Mouse (Mus musculus): ENCODE results near the gene Relb. TPM values are rescaled to one million over a fixed set of nuclear protein-coding genes. Genes with fewer than 3 reads are reported as not detected.
A peak's percentile ranks its signal among the peaks of the same experiment; 100 is the strongest.

Gene Relb
- total and polyA plus RNA-seq, 3 experiments = 44.0 to 59.6 (median 58.1) TPM

GRCm38 (mm10) chr7:19561765-19562642 is 67.2 kb downstream of the Relb start:
- Histone ChIP-seq H3K9me3 (replicated peaks; ENCODE audit: low read length) (peaks cover 13% of the 10 kb centered on the region), H3K27me3 (replicated peaks) (no peaks in the 10 kb centered on the region), H3K4me1 (ENCODE audit: control insufficient read depth in 1 of 2, insufficient read depth in 2 of 2) (peaks cover 8 to 44% of the 10 kb centered on the region in 2 experiments), H3K79me2 (replicated peaks; ENCODE audit: control insufficient read depth, extremely low read depth, insufficient read depth, poor library complexity, severe bottlenecking) (peaks cover 41% of the 10 kb centered on the region), H3K4me2 (ENCODE audit: insufficient read depth, low read depth, poor library complexity, severe bottlenecking) (peak overlapping the region; percentile 71), H3K9ac (ENCODE audit: insufficient read depth, low read depth) (peak overlapping the region; percentile 93), H3K27ac (ENCODE audit: insufficient read depth, low read depth) (peak overlapping the region; percentile 69), H3K4me3 (replicated peaks in 1 of 3; ENCODE audit: low read depth in 2 of 3, low read length in 2 of 3, poor library complexity in 1 of 3) (peak overlapping the region; percentile 88 to 98 (median 91)), H3K36me3 (replicated peaks in 1 of 2; ENCODE audit: control insufficient read depth in 1 of 2, insufficient read depth in 1 of 2, low read length in 1 of 2) (peaks cover 27 to 66% of the 10 kb centered on the region in 2 experiments)
- TF ChIP-seq IRF4 (IDR thresholded peaks at IDR 0.05; ENCODE audit: low read depth, low read length) (peak; percentile 69), MAZ (IDR thresholded peaks at IDR 0.05; ENCODE audit: low read depth, low read length) (peak; percentile 99), ZNF384 (IDR thresholded peaks at IDR 0.05; ENCODE audit: low read depth, low read length) (0 out of 2 replicates have a peak, but pooled peaks have one; percentile 2), POLR2A (IDR thresholded peaks at IDR 0.05; ENCODE audit: low read depth, low read length) (peak; percentile 68), ETS1 (conservative IDR thresholded peaks at IDR 0.05; ENCODE audit: low read depth, low read length) (0 out of 2 replicates have a peak, but pooled peaks have one; percentile 24), RAD21 (IDR thresholded peaks at IDR 0.05; ENCODE audit: low read depth, low read length) (no peak), NRF1 (IDR thresholded peaks at IDR 0.05; ENCODE audit: low read depth, low read length) (peak; percentile 96), E2F4 (IDR thresholded peaks at IDR 0.05; ENCODE audit: insufficient replicate concordance, low read depth, low read length) (no peak), MAFK (IDR thresholded peaks at IDR 0.05; ENCODE audit: insufficient replicate concordance, low read length) (no peak), TCF12 (IDR thresholded peaks at IDR 0.05; ENCODE audit: low read depth, low read length) (no peak; the same call in 1 of the 2 replicates), RCOR1 (conservative IDR thresholded peaks at IDR 0.05; ENCODE audit: low read depth, low read length) (no peak), NELFE (IDR thresholded peaks at IDR 0.05; ENCODE audit: low read depth, low read length) (peak; percentile 42), MAX (IDR thresholded peaks at IDR 0.05; ENCODE audit: low read length) (peak; percentile 81), GABPA (IDR thresholded peaks at IDR 0.05; ENCODE audit: insufficient replicate concordance, low read depth, low read length) (no peak), ZC3H11A (IDR thresholded peaks at IDR 0.05; ENCODE audit: low read depth, low read length) (peak; percentile 100), JUND (conservative IDR thresholded peaks at IDR 0.05; ENCODE audit: low read depth, low read length) (no peak), KAT2A (IDR thresholded peaks at IDR 0.05; ENCODE audit: insufficient replicate concordance, low read length) (peak; percentile 69; the same call in 1 of the 2 replicates), MYC (IDR thresholded peaks at IDR 0.05; ENCODE audit: low read depth, low read length) (peak; percentile 80; the same call in 1 of the 2 replicates), HCFC1 (IDR thresholded peaks at IDR 0.05; ENCODE audit: low read depth, low read length) (peak; percentile 88), CHD2 (IDR thresholded peaks at IDR 0.05; ENCODE audit: low read length) (peak; percentile 85), UBTF (IDR thresholded peaks at IDR 0.05; ENCODE audit: low read depth, low read length) (peak; percentile 88), ELF1 (IDR thresholded peaks at IDR 0.05; ENCODE audit: low read depth, low read length) (peak; percentile 61; the same call in 1 of the 2 replicates), SIN3A (IDR thresholded peaks at IDR 0.05; ENCODE audit: low read length) (peak; percentile 68), SMC3 (IDR thresholded peaks at IDR 0.05; ENCODE audit: low read depth, low read length) (no peak), POLR2AphosphoS2 (IDR thresholded peaks at IDR 0.05; ENCODE audit: low read depth, low read length) (peak; percentile 57; the same call in 1 of the 2 replicates), PAX5 (IDR thresholded peaks at IDR 0.05; ENCODE audit: low read length) (no peak), ZKSCAN1 (IDR thresholded peaks at IDR 0.05; ENCODE audit: borderline replicate concordance, low read depth, low read length) (no peak), MXI1 (IDR thresholded peaks at IDR 0.05; ENCODE audit: low read depth, low read length) (peak; percentile 69), BHLHE40 (IDR thresholded peaks at IDR 0.05; ENCODE audit: low read depth, low read length) (peak; percentile 99), MEF2A (IDR thresholded peaks at IDR 0.05; ENCODE audit: borderline replicate concordance, low read depth, low read length) (peak; percentile 72), ZMIZ1 (IDR thresholded peaks at IDR 0.05; ENCODE audit: low read depth, low read length) (no peak; the same call in 1 of the 2 replicates), TBP (conservative IDR thresholded peaks at IDR 0.05; ENCODE audit: low read depth, low read length) (peak; percentile 51; the same call in 1 of the 2 replicates), CHD1 (IDR thresholded peaks at IDR 0.05; ENCODE audit: low read depth, low read length) (no peak)
- peak; percentile 85 for DNase-seq (ENCODE audit: extremely low read depth)
- dilution Hi-C loops (cut with MboI; ENCODE audit: extremely low pct_ligation_motif_present, extremely low pct_unique_long_range_greater_than_20kb, low sequenced_read_pairs) (no loop called here), in situ Hi-C loops (cut with MboI; ENCODE audit: low pct_ligation_motif_present, low pct_unique_long_range_greater_than_20kb, low sequenced_read_pairs) (loop anchor here (25.0 kb wide), 1 partner anchor 150 kb away; the partner anchor contains the start of genes Ckm and Klc3)
